Comparison of ENCODE assay signal across 9 mouse cellular contexts in genomic region chr11:76363178-76363577, GRCm38 (mm10). TPM values are rescaled to one million over a fixed set of nuclear protein-coding genes. Genes with fewer than 3 reads are reported as not detected.
DNase-seq lines count a peak whose midpoint lies in the region; ATAC-seq and TF ChIP-seq lines count a peak whose summit lies in the region.
"Had no signal": no experiment of that assay in that cellular context is flagged by ENCODE, and none has a peak within 500 bp of the region (broad histone marks: within the 10 kb centered on the region; RNA-seq: fewer than 3 reads in every experiment).

No protein-coding gene starts in this region.

- no peak overlapping the region for H3K9ac ChIP-seq in intestine, embryonic 14.5 days (ENCODE audit: low read length)
- no peak overlapping the region for H3K9ac ChIP-seq in intestine, postnatal 0 days (ENCODE audit: low read depth, low read length)
- no peak overlapping the region for H3K9ac ChIP-seq in forebrain, embryonic 14.5 days (ENCODE audit: low read length)
- no peak overlapping the region for H3K9ac ChIP-seq in midbrain, postnatal 0 days (replicated peaks; ENCODE audit: low read length, poor library complexity, severe bottlenecking)

- H3K4me3 ChIP-seq in intestine, embryonic 14.5 days (ENCODE audit: low read depth, low read length): no peak overlapping the region
- no peak overlapping the region for H3K4me3 ChIP-seq in intestine, postnatal 0 days (ENCODE audit: low read depth, low read length)
- no peak overlapping the region for H3K4me3 ChIP-seq in forebrain, embryonic 14.5 days (ENCODE audit: low read depth, low read length)
- no peak overlapping the region for H3K4me3 ChIP-seq in midbrain, postnatal 0 days (ENCODE audit: low read depth, low read length)

- 0 out of 2 replicates have a peak, but pooled peaks cover 3% of the 10 kb centered on the region for H3K36me3 ChIP-seq in intestine, embryonic 14.5 days (ENCODE audit: control insufficient read depth, insufficient read depth, low read length)
- no peaks in the 10 kb centered on the region for H3K36me3 ChIP-seq in intestine, postnatal 0 days (ENCODE audit: control insufficient read depth, insufficient read depth)
- H3K36me3 ChIP-seq in forebrain, embryonic 14.5 days (ENCODE audit: control insufficient read depth, insufficient read depth, low read length): no peaks in the 10 kb centered on the region
- no peaks in the 10 kb centered on the region for H3K36me3 ChIP-seq in midbrain, postnatal 0 days (ENCODE audit: insufficient read depth, low read length)

- DNase-seq in intestine, embryonic 14.5 days (ENCODE audit: low spot score): peak; percentile 69
- peak; percentile 41 for DNase-seq in adrenal gland, postnatal 25 days
- DNase-seq in forebrain, embryonic 14.5 days (ENCODE audit: low spot score): no peak
- no peak for DNase-seq in midbrain, postnatal 0 days (ENCODE audit: low spot score)
- no peak for DNase-seq in urinary bladder, postnatal 4 days (ENCODE audit: low spot score in 2 of 2)
- no peak for DNase-seq in urinary bladder, postnatal 25 days (ENCODE audit: low spot score)
- no peak for DNase-seq in thymus, postnatal 10 days (ENCODE audit: low spot score in 2 of 2)
- DNase-seq: lung, postnatal 4 days had no signal

- ATAC-seq in intestine, embryonic 14.5 days (replicated peaks; ENCODE audit: low FRiP score, low TSS enrichment, low read depth): peak; percentile 38; the same call in 1 of the 2 replicates
- ATAC-seq in intestine, postnatal 0 days: no peak
- peak; percentile 32; the same call in 1 of the 2 replicates for ATAC-seq in forebrain, embryonic 14.5 days
- no peak for ATAC-seq in midbrain, postnatal 0 days (ENCODE audit: low FRiP score)

- peak overlapping the region; percentile 55 for H3K27ac ChIP-seq in intestine, embryonic 14.5 days (ENCODE audit: low read depth)
- H3K27ac ChIP-seq in intestine, postnatal 0 days (ENCODE audit: low read depth, low read length): no peak overlapping the region
- no peak overlapping the region for H3K27ac ChIP-seq in forebrain, embryonic 14.5 days (ENCODE audit: low read depth, low read length)
- no peak overlapping the region for H3K27ac ChIP-seq in midbrain, postnatal 0 days (ENCODE audit: low read depth, low read length)

- WGBS in intestine, embryonic 14.5 days: 9% methylated on average over 6 of the region's 6 CpGs
- 26% methylated on average over 6 of the region's 6 CpGs for WGBS in intestine, postnatal 0 days
- WGBS in forebrain, embryonic 14.5 days: 25% methylated on average over 6 of the region's 6 CpGs
- 7% methylated on average over 6 of the region's 6 CpGs for WGBS in midbrain, postnatal 0 days

- peaks cover 58% of the 10 kb centered on the region for H3K4me1 ChIP-seq in intestine, embryonic 14.5 days (replicated peaks; ENCODE audit: control insufficient read depth, insufficient read depth, low read length)
- no peaks in the 10 kb centered on the region for H3K4me1 ChIP-seq in intestine, postnatal 0 days (replicated peaks; ENCODE audit: control insufficient read depth, insufficient read depth, low read length)
- peaks cover 12% of the 10 kb centered on the region for H3K4me1 ChIP-seq in forebrain, embryonic 14.5 days (ENCODE audit: control insufficient read depth, insufficient read depth, low read length)
- H3K4me1 ChIP-seq in midbrain, postnatal 0 days (ENCODE audit: insufficient read depth, low read length): peaks cover 12% of the 10 kb centered on the region; the same call in 1 of the 2 replicates

- no peaks in the 10 kb centered on the region for H3K27me3 ChIP-seq in intestine, embryonic 14.5 days (replicated peaks; ENCODE audit: control insufficient read depth, insufficient read depth, low read length)
- no peaks in the 10 kb centered on the region for H3K27me3 ChIP-seq in intestine, postnatal 0 days (replicated peaks; ENCODE audit: control insufficient read depth, insufficient read depth, low read length)
- no peaks in the 10 kb centered on the region for H3K27me3 ChIP-seq in forebrain, embryonic 14.5 days (replicated peaks; ENCODE audit: control insufficient read depth, insufficient read depth, low read length)
- H3K27me3 ChIP-seq in midbrain, postnatal 0 days (ENCODE audit: insufficient read depth, low read length): no peaks in the 10 kb centered on the region

- H3K4me2 ChIP-seq in intestine, embryonic 14.5 days (ENCODE audit: low read length): peak overlapping the region; percentile 12; the same call in 1 of the 2 replicates
- H3K4me2 ChIP-seq in intestine, postnatal 0 days (replicated peaks; ENCODE audit: low read depth): no peak overlapping the region
- no peak overlapping the region for H3K4me2 ChIP-seq in forebrain, embryonic 14.5 days (ENCODE audit: low read length)
- 0 out of 2 replicates have a peak overlapping the region, but pooled peaks have one; percentile 2 for H3K4me2 ChIP-seq in midbrain, postnatal 0 days (ENCODE audit: low read depth, low read length, poor library complexity, severe bottlenecking)

- no peak for TF ChIP-seq CTCF in intestine, postnatal 0 days (IDR thresholded peaks at IDR 0.05; ENCODE audit: low read depth)
- no peak for TF ChIP-seq CTCF in midbrain, postnatal 0 days (IDR thresholded peaks at IDR 0.05)

- no peaks in the 10 kb centered on the region for H3K9me3 ChIP-seq in intestine, embryonic 14.5 days (ENCODE audit: control insufficient read depth, low read length)
- H3K9me3 ChIP-seq in intestine, postnatal 0 days (ENCODE audit: control insufficient read depth): no peaks in the 10 kb centered on the region
- H3K9me3 ChIP-seq in forebrain, embryonic 14.5 days (replicated peaks; ENCODE audit: control insufficient read depth, low read length): no peaks in the 10 kb centered on the region
- H3K9me3 ChIP-seq in midbrain, postnatal 0 days (ENCODE audit: low read length): no peaks in the 10 kb centered on the region

RNA-seq across cellular contexts. Expression of gene Nxn, which starts 35.8 kb away (rescaled TPM):
- polyA plus RNA-seq in intestine, embryonic 14.5 days (2014; fragmentation: Nextera tagmentation; extraction: Ambion mirVana): 45.8 and 51.4 TPM in 2 replicates
- polyA plus RNA-seq in intestine, postnatal 0 days (2015; fragmentation: Nextera tagmentation; extraction: Ambion mirVana): 14.9 and 15.9 TPM in 2 replicates
- 23.8 and 29.5 TPM in 2 replicates for total RNA-seq in adrenal gland, postnatal 25 days (2021)
- 19.3 and 21.2 TPM in 2 replicates for polyA plus RNA-seq in forebrain, embryonic 14.5 days (2014; fragmentation: Nextera tagmentation; extraction: Ambion mirVana)
- 25.2 and 32.2 TPM in 2 replicates for total RNA-seq in midbrain, postnatal 0 days (2014; rRNA removed)
- 13.7 and 15.2 TPM in 2 replicates for polyA plus RNA-seq in midbrain, postnatal 0 days (2015; fragmentation: Nextera tagmentation; extraction: Ambion mirVana)

RNA-seq across cellular contexts. Expression of gene Timm22, which starts 43.6 kb away (rescaled TPM):
- 117 and 119 TPM in 2 replicates for polyA plus RNA-seq in intestine, embryonic 14.5 days (2014; fragmentation: Nextera tagmentation; extraction: Ambion mirVana)
- 95.2 and 96.0 TPM in 2 replicates for polyA plus RNA-seq in intestine, postnatal 0 days (2015; fragmentation: Nextera tagmentation; extraction: Ambion mirVana)
- total RNA-seq in adrenal gland, postnatal 25 days (2021): 38.9 and 47.4 TPM in 2 replicates
- 125 TPM in 2 replicates for polyA plus RNA-seq in forebrain, embryonic 14.5 days (2014; fragmentation: Nextera tagmentation; extraction: Ambion mirVana)
- total RNA-seq in midbrain, postnatal 0 days (2014; rRNA removed): 26.6 and 38.0 TPM in 2 replicates
- 103 and 104 TPM in 2 replicates for polyA plus RNA-seq in midbrain, postnatal 0 days (2015; fragmentation: Nextera tagmentation; extraction: Ambion mirVana)

Comparison
In these comparisons a context has a peak if more than half of its experiments do, and no peak if none do; other contexts are left out.
1. ATAC-seq: peak in intestine, embryonic 14.5 days (single experiment) and forebrain, embryonic 14.5 days (single experiment); none in intestine, postnatal 0 days (single experiment) and midbrain, postnatal 0 days (single experiment).
2. H3K4me2 ChIP-seq: peak in intestine, embryonic 14.5 days (single experiment) and midbrain, postnatal 0 days (single experiment); none in intestine, postnatal 0 days (single experiment) and forebrain, embryonic 14.5 days (single experiment).
3. DNase-seq: peak in intestine, embryonic 14.5 days (single experiment) and adrenal gland, postnatal 25 days (single experiment); none in forebrain, embryonic 14.5 days (single experiment), midbrain, postnatal 0 days (single experiment), urinary bladder, postnatal 4 days (0 of 2), urinary bladder, postnatal 25 days (single experiment) and thymus, postnatal 10 days (0 of 2).